32 mouse cellular contexts compared by ENCODE assay signal in genomic region chr9:57248030-57248942, GRCm38 (mm10). TPM values are rescaled to one million over a fixed set of nuclear protein-coding genes. Genes with fewer than 3 reads are reported as not detected.
DNase-seq lines count a peak whose midpoint lies in the region; ATAC-seq and TF ChIP-seq lines count a peak whose summit lies in the region.
"Had no signal": no experiment of that assay in that cellular context is flagged by ENCODE, and none has a peak within 500 bp of the region (broad histone marks: within the 10 kb centered on the region; RNA-seq: fewer than 3 reads in every experiment).

No protein-coding gene starts in this region.

- peaks cover 36% of the 10 kb centered on the region for H3K4me1 ChIP-seq in liver, embryonic 12.5 days
- peaks cover 9 to 48% of the 10 kb centered on the region in 2 experiments for H3K4me1 ChIP-seq in MEL (ENCODE audit: control insufficient read depth in 1 of 2, insufficient read depth in 2 of 2, low read length in 2 of 2)
- H3K4me1 ChIP-seq: neural tube, embryonic 12.5 days had no signal

- DNase-seq in kidney, adult 11 months: peak; percentile 44
- no peak for DNase-seq in kidney, postnatal 4 days
- DNase-seq in liver: no peak
- peak; percentile 74 for DNase-seq in MEL (ENCODE audit: low read depth, low spot score)
- DNase-seq in gastrocnemius, postnatal 10 days: no peak
- DNase-seq: cerebellum, adult 11-12 months; cerebellum, postnatal 25 days; forebrain, postnatal 0 days; gastrocnemius, postnatal 36 days; heart, postnatal 36 days; lung, postnatal 14 days; midbrain, embryonic 14.5 days; retina, postnatal 1 day; thymus, adult 18-20 months; thymus, postnatal 36 days had no signal

- no peaks in the 10 kb centered on the region for H3K9me3 ChIP-seq in liver, embryonic 12.5 days (replicated peaks)
- no peaks in the 10 kb centered on the region for H3K9me3 ChIP-seq in MEL (replicated peaks; ENCODE audit: insufficient read depth, low read length)
- H3K9me3 ChIP-seq: embryonic facial prominence, embryonic 12.5 days; heart, embryonic 15.5 days; hindbrain, embryonic 13.5 days; neural tube, embryonic 12.5 days had no signal

- H3K36me3 ChIP-seq in liver, embryonic 12.5 days: peaks cover 29% of the 10 kb centered on the region
- peaks cover 0 to 28% of the 10 kb centered on the region in 2 experiments; a peak in 3 of 4 replicates for H3K36me3 ChIP-seq in MEL (ENCODE audit: control insufficient read depth in 1 of 2, insufficient read depth in 2 of 2, low read length in 2 of 2)

- no peak overlapping the region for H3K27ac ChIP-seq in liver, embryonic 12.5 days
- H3K27ac ChIP-seq in MEL (ENCODE audit: control insufficient read depth, low read depth, low read length): peak overlapping the region; percentile 61
- H3K27ac ChIP-seq: embryonic facial prominence, embryonic 12.5 days; heart, embryonic 15.5 days; hindbrain, embryonic 13.5 days; kidney, postnatal 0 days; left cerebral cortex, adult 2 months; neural tube, embryonic 12.5 days had no signal

- no peak for TF ChIP-seq POLR2A in MEL (IDR thresholded peaks at IDR 0.05; ENCODE audit: control insufficient read depth in 1 of 2, insufficient read depth in 1 of 2, low read depth in 1 of 2, low read length in 2 of 2, poor library complexity in 1 of 2)

- no peak overlapping the region for H3K4me3 ChIP-seq in liver, embryonic 12.5 days
- H3K4me3 ChIP-seq in MEL (ENCODE audit: control insufficient read depth in 1 of 2, insufficient read depth in 1 of 2, low read depth in 2 of 2, low read length in 2 of 2): no peak overlapping the region
- H3K4me3 ChIP-seq: embryonic facial prominence, embryonic 12.5 days; heart, embryonic 15.5 days; hindbrain, embryonic 13.5 days; left cerebral cortex, adult 2 months; neural tube, embryonic 12.5 days had no signal

- 0 out of 2 replicates have a peak, but pooled peaks have one; percentile 34 for ATAC-seq in liver, embryonic 12.5 days
- peak; percentile 24; the same call in 1 of the 2 replicates for ATAC-seq in megakaryocyte progenitor cell, adult 5-6 weeks (replicated peaks; ENCODE audit: poor library complexity)
- ATAC-seq: forebrain, postnatal 0 days had no signal

- H3K79me2 ChIP-seq in MEL (ENCODE audit: control insufficient read depth, insufficient read depth, low read length, poor library complexity): no peaks in the 10 kb centered on the region

- H3K4me2 ChIP-seq in liver, embryonic 12.5 days: no peak overlapping the region
- H3K4me2 ChIP-seq: embryonic facial prominence, embryonic 12.5 days; heart, embryonic 15.5 days; hindbrain, embryonic 13.5 days; neural tube, embryonic 12.5 days had no signal

- no peak for TF ChIP-seq CTCF in MEL (IDR thresholded peaks at IDR 0.05 in 2 of 3, conservative IDR thresholded peaks at IDR 0.05 in 1 of 3; ENCODE audit: control insufficient read depth in 1 of 3, insufficient read depth in 1 of 3, low read depth in 2 of 3, low read length in 3 of 3, poor library complexity in 1 of 3, severe bottlenecking in 1 of 3)

- H3K9ac ChIP-seq in liver, embryonic 12.5 days: no peak overlapping the region
- H3K9ac ChIP-seq in MEL (ENCODE audit: control insufficient read depth, low read depth, low read length, poor library complexity, severe bottlenecking): 0 out of 2 replicates have a peak overlapping the region, but pooled peaks have one; percentile 13
- H3K9ac ChIP-seq: embryonic facial prominence, embryonic 12.5 days; forebrain, postnatal 0 days; heart, embryonic 15.5 days; hindbrain, embryonic 13.5 days; neural tube, embryonic 12.5 days had no signal

- 0 out of 2 replicates have a peak, but pooled peaks cover 5% of the 10 kb centered on the region for H3K27me3 ChIP-seq in liver, embryonic 12.5 days (replicated peaks)
- H3K27me3 ChIP-seq in MEL (ENCODE audit: control insufficient read depth in 1 of 2, insufficient read depth in 2 of 2, low read length in 2 of 2): no peaks in the 10 kb centered on the region
- H3K27me3 ChIP-seq: embryonic facial prominence, embryonic 12.5 days; heart, embryonic 15.5 days; hindbrain, embryonic 13.5 days; neural tube, embryonic 12.5 days had no signal

- WGBS in liver, embryonic 12.5 days (ENCODE audit: insufficient replicate concordance): 29% methylated on average over 7 of the region's 7 CpGs

- TF ChIP-seq RAD21 in MEL (IDR thresholded peaks at IDR 0.05; ENCODE audit: low read depth, low read length): no peak

- peak; percentile 30 to 65; a peak in 2 of 4 replicates for TF ChIP-seq EP300 in MEL (IDR thresholded peaks at IDR 0.05; ENCODE audit: low read depth in 1 of 2, low read length in 2 of 2)

TF ChIP-seq in MEL, 35 proteins besides CTCF, POLR2A, EP300 and RAD21:
- TF ChIP-seq MEF2A (IDR thresholded peaks at IDR 0.05; ENCODE audit: extremely low read depth, insufficient replicate concordance, low read depth, low read length, poor library complexity, severe bottlenecking): no peak
- no peak for TF ChIP-seq NRF1 (IDR thresholded peaks at IDR 0.05; ENCODE audit: insufficient read depth, low read depth, low read length, poor library complexity, severe bottlenecking)
- TF ChIP-seq POLR2AphosphoS5 (IDR thresholded peaks at IDR 0.05; ENCODE audit: borderline replicate concordance, low read depth, low read length): no peak
- TF ChIP-seq MAFK (IDR thresholded peaks at IDR 0.05; ENCODE audit: borderline replicate concordance, low read depth, low read length): no peak
- no peak for TF ChIP-seq BHLHE40 (IDR thresholded peaks at IDR 0.05; ENCODE audit: borderline replicate concordance, low read depth, low read length)
- no peak for TF ChIP-seq CHD1 (IDR thresholded peaks at IDR 0.05; ENCODE audit: low read depth, low read length)
- no peak for TF ChIP-seq MXI1 (IDR thresholded peaks at IDR 0.05; ENCODE audit: low read depth, low read length)
- TF ChIP-seq TAL1 (IDR thresholded peaks at IDR 0.05; ENCODE audit: low read length): no peak
- no peak for TF ChIP-seq ZC3H11A (IDR thresholded peaks at IDR 0.05; ENCODE audit: low read depth, low read length)
- no peak for TF ChIP-seq MYB (IDR thresholded peaks at IDR 0.05; ENCODE audit: low read depth, low read length)
- TF ChIP-seq ELF1 (IDR thresholded peaks at IDR 0.05; ENCODE audit: low read depth, low read length): no peak
- TF ChIP-seq USF1 (IDR thresholded peaks at IDR 0.05; ENCODE audit: low read depth, low read length): 0 out of 2 replicates have a peak, but pooled peaks have one; percentile 24
- TF ChIP-seq HCFC1 (IDR thresholded peaks at IDR 0.05; ENCODE audit: low read depth, low read length): 0 out of 2 replicates have a peak, but pooled peaks have one; percentile 12
- TF ChIP-seq SIN3A (IDR thresholded peaks at IDR 0.05; ENCODE audit: low read length): peak; percentile 24; the same call in 1 of the 2 replicates
- TF ChIP-seq GABPA (IDR thresholded peaks at IDR 0.05; ENCODE audit: low read depth, low read length): no peak
- TF ChIP-seq JUND (IDR thresholded peaks at IDR 0.05; ENCODE audit: low read depth, low read length): no peak
- no peak for TF ChIP-seq UBTF (IDR thresholded peaks at IDR 0.05; ENCODE audit: borderline replicate concordance, insufficient read depth, low read depth, low read length)
- TF ChIP-seq MAZ (IDR thresholded peaks at IDR 0.05; ENCODE audit: low read depth, low read length): 0 out of 2 replicates have a peak, but pooled peaks have one; percentile 60
- TF ChIP-seq ZKSCAN1 (IDR thresholded peaks at IDR 0.05; ENCODE audit: low read depth, low read length): peak; percentile 90
- no peak for TF ChIP-seq TCF12 (IDR thresholded peaks at IDR 0.05; ENCODE audit: low read depth, low read length)
- TF ChIP-seq MAX (IDR thresholded peaks at IDR 0.05; ENCODE audit: low read length): 0 out of 2 replicates have a peak, but pooled peaks have one; percentile 25
- no peak for TF ChIP-seq ETS1 (IDR thresholded peaks at IDR 0.05; ENCODE audit: low read depth, low read length)
- TF ChIP-seq NELFE (IDR thresholded peaks at IDR 0.05; ENCODE audit: low read depth, low read length): no peak
- no peak for TF ChIP-seq POLR2AphosphoS2 (IDR thresholded peaks at IDR 0.05; ENCODE audit: low read length)
- TF ChIP-seq RCOR1 (IDR thresholded peaks at IDR 0.05; ENCODE audit: low read depth, low read length): peak; percentile 64; the same call in 1 of the 2 replicates
- no peak for TF ChIP-seq ZMIZ1 (IDR thresholded peaks at IDR 0.05; ENCODE audit: low read depth, low read length)
- no peak for TF ChIP-seq TBP (IDR thresholded peaks at IDR 0.05; ENCODE audit: low read depth, low read length)
- TF ChIP-seq USF2 (IDR thresholded peaks at IDR 0.05; ENCODE audit: borderline replicate concordance in 1 of 2, insufficient read depth in 1 of 2, low read depth in 1 of 2, low read length in 2 of 2): no peak
- TF ChIP-seq SMC3 (IDR thresholded peaks at IDR 0.05; ENCODE audit: low read depth, low read length): no peak
- no peak for TF ChIP-seq KAT2A (conservative IDR thresholded peaks at IDR 0.05; ENCODE audit: low read depth, low read length)
- no peak for TF ChIP-seq ZNF384 (IDR thresholded peaks at IDR 0.05; ENCODE audit: low read depth, low read length)
- TF ChIP-seq MYC (IDR thresholded peaks at IDR 0.05; ENCODE audit: low read depth, low read length): no peak
- no peak for TF ChIP-seq CHD2 (IDR thresholded peaks at IDR 0.05; ENCODE audit: low read length)
- TF ChIP-seq GATA1 (IDR thresholded peaks at IDR 0.05; ENCODE audit: low read depth, low read length): peak; percentile 73
- TF ChIP-seq E2F4 (IDR thresholded peaks at IDR 0.05; ENCODE audit: borderline replicate concordance, low read depth, low read length): no peak

RNA-seq across cellular contexts. Expression of gene Trcg1, which starts 11.9 kb away (rescaled TPM):
- not detected in 2 replicates for polyA plus RNA-seq in liver, embryonic 12.5 days (2016; fragmentation: Nextera tagmentation; extraction: Ambion mirVana)
- not detected in 2 replicates for total RNA-seq in MEL (2012; rRNA removed)
- not detected for polyA plus RNA-seq in MEL (2012; ENCODE audit: insufficient read depth in 1 of 2, insufficient read length in 2 of 2, low read depth in 1 of 2, low replicate concordance in 2 of 2, missing spikeins in 1 of 2)
- total RNA-seq in megakaryocyte progenitor cell, adult 5-6 weeks (2015): not detected in 2 replicates
- total RNA-seq in megakaryocyte progenitor cell, adult 5-6 weeks (2017): not detected in 2 replicates
- not detected for total RNA-seq in gastrocnemius, postnatal 10 days (2021)
- total RNA-seq: forebrain, postnatal 0 days; gastrocnemius, postnatal 36 days; heart, adult 8-10 months; heart, postnatal 36 days; left cerebral cortex, adult 2 months; left cerebral cortex, postnatal 36 days; megakaryocyte-erythroid progenitor cell, adult 5-6 weeks had no signal
- polyA plus RNA-seq: C2C12; embryonic facial prominence, embryonic 12.5 days; forebrain, embryonic 11.5 days; forebrain, postnatal 0 days; heart, embryonic 15.5 days; hindbrain, embryonic 13.5 days; limb, embryonic 14.5 days; liver, embryonic 16.5 days; midbrain, embryonic 14.5 days; neural tube, embryonic 12.5 days; spleen, adult 2 months; stomach, embryonic 14.5 days had no signal

RNA-seq across cellular contexts. Expression of gene 1700017B05Rik, which starts 14.1 kb away (rescaled TPM):
- polyA plus RNA-seq in liver, embryonic 12.5 days (2016; fragmentation: Nextera tagmentation; extraction: Ambion mirVana): 22.2 and 23.4 TPM in 2 replicates
- 52.7 and 55.7 TPM in 2 replicates for total RNA-seq in MEL (2012; rRNA removed)
- polyA plus RNA-seq in MEL (2012; ENCODE audit: insufficient read depth in 1 of 2, insufficient read length in 2 of 2, low read depth in 1 of 2, low replicate concordance in 2 of 2, missing spikeins in 1 of 2): 10 to 100 TPM in 1 of 2 experiments, not detected in 1; 76.5 TPM
- 33.8 and 42.4 TPM in 2 replicates for total RNA-seq in megakaryocyte progenitor cell, adult 5-6 weeks (2015)
- total RNA-seq in megakaryocyte progenitor cell, adult 5-6 weeks (2017): 17.8 and 25.6 TPM in 2 replicates
- 10 to 100 TPM; 10.2 to 12.8 TPM for total RNA-seq in gastrocnemius, postnatal 10 days (2021)

Comparison
In these comparisons a context has a peak if more than half of its experiments do, and no peak if none do; other contexts are left out.
1. DNase-seq: peak in kidney, adult 11 months (single experiment) and MEL (single experiment); none in kidney, postnatal 4 days (0 of 2), liver (single experiment) and gastrocnemius, postnatal 10 days (single experiment).